Mouse (Mus musculus) bone marrow macrophage, adult 2 months (primary cell): Measurements from ENCODE around the gene Upf1. TPM values are rescaled to one million over a fixed set of nuclear protein-coding genes. Genes with fewer than 3 reads are reported as not detected.
A peak's percentile ranks its signal among the peaks of the same experiment; 100 is the strongest.

Source experiments
- H3K27ac ChIP-seq: 2 replicates; pipeline ENCODE4 v1.5.1; 2012; ENCODE audit warnings: low read depth, low read length; ENCODE audit not compliant: insufficient read depth
- H3K4me1 ChIP-seq: 2 replicates; pipeline ENCODE4 v1.6.1; 2012; ENCODE audit warnings: low read length; ENCODE audit not compliant: control insufficient read depth, insufficient read depth
- H3K4me3 ChIP-seq: 2 replicates; pipeline ENCODE4 v1.5.1; 2012; ENCODE audit warnings: mild to moderate bottlenecking, low read length, moderate library complexity; ENCODE audit not compliant: insufficient read depth
- CTCF ChIP-seq: IDR thresholded peaks from 2 replicates; pipeline ENCODE4 v1.5.1; 2012; ENCODE audit warnings: low read depth, mild to moderate bottlenecking, low read length, moderate library complexity
- POLR2A ChIP-seq: IDR thresholded peaks from 2 replicates; pipeline ENCODE4 v1.6.1; 2012; ENCODE audit warnings: mild to moderate bottlenecking, low read depth, low read length, borderline replicate concordance
- polyA plus RNA-seq: library from polyadenylated mRNA; stranded (reverse); fragments of >200 nt; gene quantifications from 2 replicates; pipeline ENCODE4 v1.2.4, GENCODE M21; 2012; ENCODE audit not compliant: missing spikeins, insufficient read depth, insufficient read length

Gene Upf1
- polyA plus RNA-seq, 1 experiment = 30.6 TPM

DNA sequence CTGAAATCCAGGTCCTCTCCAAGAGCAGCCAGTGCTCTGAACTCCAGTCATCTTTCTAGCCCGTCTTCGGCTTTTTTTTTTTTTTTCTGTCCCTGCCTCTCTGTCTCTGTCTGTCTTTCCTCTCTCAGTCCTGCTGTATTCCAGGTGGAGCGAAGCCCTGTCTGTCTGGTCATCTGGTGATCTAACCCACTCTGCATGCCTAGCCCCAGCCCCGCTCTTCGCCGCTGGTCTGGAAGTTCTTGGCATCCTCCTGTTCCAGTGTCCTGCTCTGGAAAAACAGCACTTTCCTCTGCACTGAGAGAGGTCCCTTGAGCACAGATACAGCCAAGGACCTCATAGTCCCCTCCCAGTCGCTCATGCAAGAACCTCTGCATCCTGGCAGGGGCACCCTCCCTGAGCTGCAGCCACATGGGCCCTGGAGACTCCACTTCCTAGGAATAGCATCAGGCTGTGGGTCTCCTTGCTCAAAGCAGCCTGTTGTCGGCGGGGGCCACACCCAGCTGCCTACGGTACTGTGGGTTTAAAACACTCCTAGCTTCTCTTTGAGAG lies 8.5 kb upstream of the Upf1 start:
- Histone ChIP-seq H3K4me1 (peaks cover 8% of the 10 kb centered on the region), H3K4me3 (no peak overlapping the region), H3K27ac (no peak overlapping the region)
- TF ChIP-seq CTCF (no peak), POLR2A (no peak)

DNA sequence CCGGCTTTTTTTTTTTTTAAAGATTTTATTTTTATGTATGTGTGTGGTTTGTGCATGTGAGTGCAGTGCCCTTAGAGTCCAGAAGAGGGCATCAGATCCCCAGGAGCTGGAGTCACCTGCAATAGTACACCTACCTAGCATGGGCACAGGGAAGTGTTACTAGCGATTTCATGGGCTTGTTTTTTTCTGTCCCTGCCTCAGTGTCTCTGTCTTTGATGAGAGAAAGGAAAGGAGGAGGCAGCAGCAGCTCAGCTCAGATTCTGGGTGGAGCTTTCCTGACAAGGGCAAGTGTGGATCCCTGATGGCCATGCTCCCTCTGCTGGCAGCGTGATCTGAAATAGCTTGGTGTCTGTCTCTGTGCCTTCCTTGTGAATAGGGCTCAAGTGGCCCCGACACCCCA lies 7.7 kb upstream of the Upf1 start:
- peaks cover 13% of the 10 kb centered on the region for H3K4me1 ChIP-seq

DNA sequence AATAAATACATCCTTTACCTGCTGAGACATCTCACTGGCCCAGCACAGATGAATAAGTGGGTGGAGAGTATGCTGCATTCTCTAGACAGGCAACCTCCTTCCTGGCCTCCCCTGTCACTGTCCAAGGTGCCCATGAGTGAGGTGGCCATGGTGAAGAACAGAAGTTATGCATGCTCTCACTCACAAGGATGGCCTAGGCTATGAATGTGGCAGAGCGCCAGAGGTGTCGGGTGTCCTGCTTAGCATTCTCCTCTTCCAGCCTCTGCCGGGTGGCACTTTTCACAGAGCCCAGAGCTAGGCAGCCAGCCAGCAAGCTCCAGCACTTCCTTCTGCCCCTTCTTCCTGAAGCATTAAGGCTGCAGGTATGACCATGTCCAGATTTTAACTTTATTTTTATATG lies 6.3 kb upstream of the Upf1 start:
- Histone ChIP-seq H3K4me3 (no peak overlapping the region), H3K4me1 (peaks cover 23% of the 10 kb centered on the region), H3K27ac (no peak overlapping the region)
- TF ChIP-seq POLR2A (no peak), CTCF (no peak)

More for the DNA sequence above, 7.7 kb upstream of the Upf1 start:
- TF ChIP-seq CTCF (peak; percentile 56), POLR2A (no peak)
- Histone ChIP-seq H3K27ac (no peak overlapping the region), H3K4me3 (no peak overlapping the region)

DNA sequence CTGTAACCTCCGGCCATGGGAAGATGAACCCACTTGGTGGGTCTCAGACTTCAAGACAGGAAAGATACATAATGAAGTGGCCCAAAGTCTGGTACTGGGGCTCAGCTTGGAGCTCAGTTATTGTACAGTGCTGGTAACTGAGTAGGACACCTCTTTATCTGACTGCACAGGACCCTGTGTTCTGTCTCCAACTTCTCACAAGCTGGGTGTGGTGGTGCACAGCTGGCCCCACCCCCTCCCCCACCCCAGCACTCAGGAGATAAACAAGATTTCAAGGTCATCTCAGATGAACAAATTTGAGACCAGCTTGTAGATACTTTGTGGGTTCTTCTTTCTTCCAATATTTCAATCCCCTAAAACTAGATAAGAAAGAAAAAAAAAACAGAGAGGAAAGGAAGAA lies 3.0 kb upstream of the Upf1 start:
- peaks cover 27% of the 10 kb centered on the region for H3K4me1 ChIP-seq
- H3K27ac ChIP-seq = peak overlapping the region; percentile 38
- TF ChIP-seq POLR2A (no peak), CTCF (no peak)
- no peak overlapping the region for H3K4me3 ChIP-seq

DNA sequence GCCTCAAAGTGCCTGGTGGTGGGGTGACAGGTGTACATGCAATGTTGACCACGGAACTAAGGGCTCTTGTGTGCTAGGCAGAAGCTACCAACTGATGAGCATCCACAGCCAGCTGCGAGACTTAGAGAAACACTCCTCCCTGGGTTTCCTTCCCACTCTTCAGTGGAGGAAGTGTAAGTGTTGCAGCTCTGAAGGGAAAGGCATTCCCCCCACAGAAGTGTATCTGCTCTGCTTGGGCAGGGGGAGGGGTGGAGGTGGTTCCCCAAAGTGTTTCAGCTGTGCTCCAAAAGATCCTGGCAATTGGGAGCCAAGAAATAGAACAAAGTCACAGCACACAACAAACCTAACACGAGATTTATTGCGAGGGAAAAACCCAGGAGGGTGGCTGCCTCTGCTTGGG lies 926 bp upstream of the Upf1 start:
- peaks cover 40% of the 10 kb centered on the region for H3K4me1 ChIP-seq
- peak overlapping the region; percentile 58 for H3K4me3 ChIP-seq
- no peak for TF ChIP-seq CTCF
- TF ChIP-seq POLR2A = no peak
- H3K27ac ChIP-seq = peak overlapping the region; percentile 56

DNA sequence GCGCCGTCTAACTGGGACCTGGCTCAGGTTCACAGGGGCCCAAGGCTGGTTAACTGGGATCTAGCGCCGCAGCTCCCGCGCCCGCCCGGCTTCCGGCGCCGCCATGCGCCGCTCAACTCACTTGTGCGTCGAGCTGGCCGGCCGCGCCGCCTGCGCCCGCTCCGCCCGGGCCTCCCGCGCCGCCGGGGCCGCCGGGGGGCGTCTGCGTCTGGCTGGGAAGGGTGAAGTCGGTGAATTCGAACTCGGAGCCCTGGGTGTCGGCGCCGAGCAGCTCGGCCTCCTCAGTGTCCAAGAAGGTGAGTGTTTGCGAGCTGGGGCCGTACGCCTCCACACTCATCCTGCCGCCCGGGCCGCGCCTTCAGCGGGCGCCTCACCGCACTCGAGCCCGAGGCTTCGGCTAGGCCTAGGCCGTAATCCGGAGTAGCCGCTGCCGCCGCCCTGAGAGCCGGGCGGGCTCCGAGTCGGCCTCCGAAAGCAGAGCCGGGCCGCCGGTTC lies 374 bp downstream of the Upf1 start:
- peak overlapping the region; percentile 41 for H3K27ac ChIP-seq
- TF ChIP-seq CTCF (no peak), POLR2A (no peak)
- peaks cover 48% of the 10 kb centered on the region for H3K4me1 ChIP-seq
- H3K4me3 ChIP-seq = peak overlapping the region; percentile 81

DNA sequence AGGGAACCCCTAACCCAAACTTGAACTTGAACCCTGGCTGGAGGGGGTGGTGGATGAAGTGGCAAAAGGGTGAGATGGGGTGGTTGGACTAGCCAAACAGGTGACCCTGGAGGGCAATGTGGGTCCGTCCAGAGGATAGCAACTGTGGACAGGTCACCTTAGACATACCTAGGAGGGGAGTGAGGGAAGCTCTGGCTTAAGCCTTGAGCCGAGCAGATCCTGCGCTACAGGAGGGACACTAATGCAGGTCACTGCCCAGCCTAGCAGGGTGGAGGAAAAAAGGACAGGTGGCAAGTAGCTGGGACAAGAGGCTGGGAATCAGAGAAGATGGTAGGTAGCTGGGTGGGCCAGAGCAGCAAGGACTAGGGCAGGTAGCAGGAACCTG lies 1.1 kb downstream of the Upf1 start:
- Histone ChIP-seq H3K4me1 (peaks cover 50% of the 10 kb centered on the region), H3K27ac (no peak overlapping the region), H3K4me3 (peak overlapping the region; percentile 81)
- no peak for TF ChIP-seq POLR2A
- TF ChIP-seq CTCF = no peak

DNA sequence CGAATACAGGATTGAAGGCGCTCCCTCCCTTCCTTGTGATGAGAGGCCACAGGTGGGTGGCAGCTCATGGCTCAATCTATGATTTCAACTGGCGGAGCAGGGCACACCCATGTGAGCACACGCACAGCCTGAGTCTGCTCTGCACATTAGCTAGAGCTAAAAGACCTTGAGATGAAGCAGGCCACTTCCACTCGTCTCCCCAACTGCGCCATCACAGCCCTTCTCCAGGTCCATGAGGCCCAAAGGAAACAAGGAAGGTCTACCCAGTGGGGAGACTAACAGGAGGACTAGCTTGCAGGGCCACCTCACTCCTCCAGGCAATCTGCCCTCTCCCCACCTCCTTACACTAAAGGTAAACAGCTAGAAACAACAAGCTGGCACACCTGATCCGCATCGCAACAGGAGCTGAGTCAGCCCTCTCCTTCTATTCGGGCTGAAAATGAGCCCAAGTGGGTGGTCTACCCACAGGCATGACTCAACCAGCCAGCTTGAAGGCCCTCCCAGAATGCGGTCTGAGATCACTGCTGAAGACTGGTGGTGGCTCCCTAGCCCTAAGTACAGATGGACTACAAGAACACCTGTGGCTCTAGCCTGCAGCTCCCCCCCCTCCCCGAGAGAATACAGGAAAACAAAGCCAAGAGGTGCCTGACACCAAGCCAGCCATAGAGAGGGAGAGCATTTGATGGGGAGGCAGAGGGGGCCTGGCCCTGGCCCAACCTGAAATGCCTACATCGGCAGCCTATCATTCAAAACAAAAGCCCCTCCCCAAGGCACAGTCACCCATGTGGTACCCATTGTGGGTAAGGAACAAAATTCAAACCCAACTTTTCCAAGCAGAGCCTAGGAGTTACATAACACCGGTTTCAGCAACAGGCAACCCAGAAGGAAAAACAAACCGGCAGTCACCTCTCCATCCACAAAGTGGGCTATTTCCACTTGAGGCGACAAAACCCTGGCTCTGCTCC lies 1.8 kb downstream of the Upf1 start:
- TF ChIP-seq CTCF (no peak), POLR2A (no peak)
- Histone ChIP-seq H3K4me3 (peak overlapping the region; percentile 81), H3K4me1 (peaks cover 46% of the 10 kb centered on the region), H3K27ac (no peak overlapping the region)

DNA sequence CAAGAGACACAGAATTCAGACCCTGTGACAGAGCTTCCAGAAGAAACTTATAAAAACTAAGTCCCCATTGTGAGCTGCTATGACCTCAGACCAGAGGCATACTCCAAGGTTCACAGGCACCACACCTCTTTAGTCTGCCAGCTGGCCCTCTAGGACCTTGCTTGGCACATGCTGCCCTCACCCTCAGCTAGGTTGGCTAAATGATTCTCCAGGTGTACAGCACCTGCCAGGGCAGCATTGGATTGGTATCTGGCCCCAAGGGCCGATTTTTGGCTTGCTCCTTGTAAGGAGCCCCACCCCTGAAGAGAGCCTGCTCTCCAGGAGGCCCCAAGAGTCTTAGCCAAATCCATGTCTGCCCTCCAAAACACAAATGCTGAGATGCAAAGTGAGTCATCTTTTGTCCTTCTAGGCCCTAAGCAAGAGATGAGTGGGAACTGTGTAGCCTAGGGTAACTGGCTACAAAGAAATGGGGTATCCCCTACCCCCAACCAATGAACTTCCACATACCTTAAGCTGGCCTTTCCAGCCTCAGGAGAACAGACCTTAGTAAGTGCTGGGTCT lies 5.1 kb downstream of the Upf1 start:
- peaks cover 30% of the 10 kb centered on the region for H3K4me1 ChIP-seq
- no peak overlapping the region for H3K4me3 ChIP-seq
- no peak overlapping the region for H3K27ac ChIP-seq
- no peak for TF ChIP-seq POLR2A
- no peak for TF ChIP-seq CTCF

DNA sequence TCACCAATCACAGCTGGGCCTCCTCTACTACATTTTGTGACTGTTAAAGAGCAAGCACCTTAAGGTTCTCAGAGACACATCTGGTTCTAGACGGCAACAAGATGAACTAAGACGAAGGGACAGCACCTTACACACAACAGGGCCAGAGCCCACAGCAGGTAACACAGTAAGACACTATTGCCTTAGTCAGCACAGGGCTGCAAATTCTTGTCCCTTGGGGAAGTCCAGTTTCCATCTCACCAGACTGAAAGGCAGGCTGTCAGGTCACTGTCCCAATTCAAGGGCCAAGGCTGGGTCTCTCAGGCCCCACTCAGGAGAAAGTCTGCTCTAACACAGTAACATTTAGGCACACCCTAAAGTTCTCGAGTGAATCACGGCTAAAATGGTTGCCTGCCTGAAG lies 5.6 kb downstream of the Upf1 start:
- no peak for TF ChIP-seq CTCF
- TF ChIP-seq POLR2A = no peak
- Histone ChIP-seq H3K27ac (no peak overlapping the region), H3K4me3 (no peak overlapping the region), H3K4me1 (peaks cover 35% of the 10 kb centered on the region)
